Mouse (Mus musculus) midbrain, embryonic 11.5 days (tissue): ENCODE measurements around the gene Vti1a. TPM values are rescaled to one million over a fixed set of nuclear protein-coding genes. Genes with fewer than 3 reads are reported as not detected.

Experiments used
- ATAC-seq: fragments of 200-750 bp; cut with Nextera tagmentation; 2 replicates; pipeline ENCODE4 v1.8.0; 2017; ENCODE audit warnings: moderate TSS enrichment, moderate library complexity; ENCODE audit not compliant: low FRiP score
- DNase-seq: peaks from one replicate; pipeline ENCODE4 v3.0.0; 2015; ENCODE audit warnings: low spot score; ENCODE audit errors: missing footprints
- H3K27ac ChIP-seq: fragments of 300-500 bp; sonication (generic); 2 replicates; pipeline ENCODE4 v1.5.1; 2014; ENCODE audit warnings: low read depth, low read length
- H3K27me3 ChIP-seq: fragments of 300-500 bp; sonication (generic); 2 replicates; pipeline ENCODE4 v1.6.1; 2014; ENCODE audit warnings: mild to moderate bottlenecking, low read length, moderate library complexity, mixed read lengths; ENCODE audit not compliant: control insufficient read depth, insufficient read depth
- H3K36me3 ChIP-seq: fragments of 300-500 bp; sonication (generic); 2 replicates; pipeline ENCODE4 v1.6.1; 2014; ENCODE audit warnings: mild to moderate bottlenecking, low read length, moderate library complexity, mixed read lengths; ENCODE audit not compliant: control insufficient read depth, insufficient read depth
- H3K4me1 ChIP-seq: fragments of 300-500 bp; sonication (generic); 2 replicates; pipeline ENCODE4 v1.6.1; 2014; ENCODE audit warnings: low read length; ENCODE audit not compliant: control insufficient read depth, insufficient read depth
- H3K4me2 ChIP-seq: fragments of 300-500 bp; sonication (generic); 2 replicates; pipeline ENCODE4 v1.6.1; 2014; ENCODE audit warnings: mild to moderate bottlenecking, moderate library complexity
- H3K4me3 ChIP-seq: fragments of 300-500 bp; sonication (generic); 2 replicates; pipeline ENCODE4 v1.5.1; 2014; ENCODE audit warnings: low read depth, low read length
- H3K9ac ChIP-seq: fragments of 300-500 bp; sonication (generic); 2 replicates; pipeline ENCODE4 v1.6.1; 2014; ENCODE audit warnings: low read length
- H3K9me3 ChIP-seq: fragments of 300-500 bp; sonication (generic); 2 replicates; pipeline ENCODE4 v1.6.1; 2016; ENCODE audit warnings: low read length; ENCODE audit not compliant: control insufficient read depth
- WGBS: fragments of 180-500 bp; shearing (Covaris S2); extraction: QIAGEN DNeasy Blood & Tissue Kit; methylation state at CpG from one replicate; pipeline ENCODE4 v1.1.7; 2014; 5-methylcytosine and 5-hydroxymethylcytosine counted together
- polyA plus RNA-seq: library from polyadenylated mRNA; unstranded; fragments of >200 nt; fragmentation: Nextera tagmentation; extraction: Ambion mirVana; gene quantifications from 2 replicates; pipeline ENCODE4 v1.2.1, GENCODE M21; 2014

The Vti1a gene
- 27.1 and 28.2 TPM in 2 replicates for polyA plus RNA-seq

DNA sequence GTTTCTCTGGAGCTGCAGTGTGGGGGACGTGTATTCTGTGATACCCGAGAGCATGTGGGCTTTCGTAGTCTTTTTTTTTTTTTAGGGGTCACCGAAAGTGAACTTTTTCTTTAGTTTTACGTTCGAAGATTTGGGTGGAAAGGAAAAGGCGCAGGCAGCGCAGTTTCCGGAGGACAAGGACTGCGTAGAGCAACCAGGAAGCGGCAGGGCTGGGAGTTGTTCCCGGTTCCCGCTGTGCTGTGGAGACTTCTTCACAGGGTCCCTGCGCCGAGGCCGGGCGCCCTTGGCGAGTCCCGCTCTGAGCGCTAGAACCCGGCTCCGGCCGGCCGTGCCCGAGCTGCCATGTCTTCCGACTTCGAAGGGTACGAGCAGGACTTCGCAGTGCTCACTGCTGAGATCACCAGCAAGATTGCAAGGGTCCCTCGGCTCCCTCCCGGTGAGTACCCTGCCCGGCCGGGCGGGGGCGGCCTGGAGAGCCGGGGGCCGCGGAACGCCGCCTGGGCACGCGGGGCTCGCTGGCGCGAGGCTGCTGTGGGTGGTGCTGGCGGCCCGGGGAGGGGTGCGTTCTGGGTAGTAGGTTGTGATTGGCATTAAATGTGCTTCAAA is at the start of gene Vti1a:
TSS of gene Vti1a (plus strand) at position 187 of the 606 bp plus-strand sequence.
- H3K36me3 ChIP-seq: no peaks in the 10 kb centered on the region
- DNase-seq (peak; percentile 98), ATAC-seq (peak; percentile 94)
- peaks cover 18% of the 10 kb centered on the region for H3K4me1 ChIP-seq
- H3K9ac ChIP-seq: peak within 1 kb of the TSS; percentile 86
- H3K9me3 ChIP-seq: no peaks in the 10 kb centered on the region
- H3K27ac ChIP-seq: peak within 1 kb of the TSS; percentile 48
- WGBS: under 1% methylated on average over 48 of the region's 48 CpGs
- H3K27me3 ChIP-seq: no peaks in the 10 kb centered on the region
- peak within 1 kb of the TSS; percentile 68 for H3K4me2 ChIP-seq
- H3K4me3 ChIP-seq: peak within 1 kb of the TSS; percentile 67

DNA sequence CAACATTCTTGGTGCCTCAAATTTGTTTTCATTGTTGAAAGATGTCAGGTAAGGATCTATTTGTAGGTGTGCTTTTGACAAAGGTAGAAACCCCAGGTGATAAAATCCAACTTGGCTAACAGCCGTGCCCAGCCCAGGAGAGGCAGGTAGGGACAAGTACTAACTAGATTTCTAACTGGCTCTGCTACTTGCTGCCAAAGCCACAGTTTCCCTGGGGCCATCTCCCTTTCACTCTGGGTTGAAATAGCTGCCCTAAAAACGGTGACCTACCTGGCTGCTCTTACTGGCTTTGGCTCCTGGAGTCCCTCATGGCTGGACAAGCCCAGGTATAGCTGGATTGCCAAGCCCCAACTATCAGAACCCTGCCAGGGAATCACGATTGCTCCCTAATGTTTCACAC is 49.3 kb upstream of the Vti1a start:
- DNase-seq (no peak), ATAC-seq (no peak)
- H3K9me3 ChIP-seq: no peaks in the 10 kb centered on the region
- no peak overlapping the region for H3K4me3 ChIP-seq
- no peak overlapping the region for H3K27ac ChIP-seq
- H3K9ac ChIP-seq: no peak overlapping the region
- H3K4me2 ChIP-seq: no peak overlapping the region
- no peaks in the 10 kb centered on the region for H3K27me3 ChIP-seq
- H3K4me1 ChIP-seq: peaks cover 2% of the 10 kb centered on the region; the same call in 1 of the 2 replicates
- WGBS: 85% methylated on average over 3 of the region's 3 CpGs
- no peaks in the 10 kb centered on the region for H3K36me3 ChIP-seq

DNA sequence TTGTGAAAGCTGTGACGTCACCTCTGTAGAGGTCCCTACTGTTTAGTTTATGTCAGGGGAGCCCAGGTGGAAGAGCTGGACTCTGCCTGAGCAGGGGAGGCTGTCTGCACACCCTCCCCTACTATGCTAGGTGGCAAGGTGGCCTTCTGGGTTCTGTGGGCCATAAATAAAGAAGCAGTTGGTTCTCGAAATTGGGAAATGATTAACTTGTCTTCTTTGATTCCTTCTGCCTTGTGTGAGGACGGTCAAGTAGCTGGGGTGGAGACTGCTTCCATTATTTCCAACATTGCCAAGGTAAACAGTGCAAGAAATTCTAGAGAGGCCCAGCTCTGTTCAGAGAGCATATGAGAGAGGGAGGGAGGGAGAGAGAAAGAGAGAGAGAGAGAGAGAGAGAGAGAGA is 47.9 kb upstream of the Vti1a start:
- no peak overlapping the region for H3K4me3 ChIP-seq
- H3K9me3 ChIP-seq: no peaks in the 10 kb centered on the region
- H3K4me1 ChIP-seq: peaks cover 2% of the 10 kb centered on the region; the same call in 1 of the 2 replicates
- ATAC-seq (no peak), DNase-seq (no peak)
- no peak overlapping the region for H3K9ac ChIP-seq
- no peak overlapping the region for H3K27ac ChIP-seq
- no peaks in the 10 kb centered on the region for H3K36me3 ChIP-seq
- no peak overlapping the region for H3K4me2 ChIP-seq
- no peaks in the 10 kb centered on the region for H3K27me3 ChIP-seq
- 82% methylated on average over 3 of the region's 3 CpGs for WGBS

DNA sequence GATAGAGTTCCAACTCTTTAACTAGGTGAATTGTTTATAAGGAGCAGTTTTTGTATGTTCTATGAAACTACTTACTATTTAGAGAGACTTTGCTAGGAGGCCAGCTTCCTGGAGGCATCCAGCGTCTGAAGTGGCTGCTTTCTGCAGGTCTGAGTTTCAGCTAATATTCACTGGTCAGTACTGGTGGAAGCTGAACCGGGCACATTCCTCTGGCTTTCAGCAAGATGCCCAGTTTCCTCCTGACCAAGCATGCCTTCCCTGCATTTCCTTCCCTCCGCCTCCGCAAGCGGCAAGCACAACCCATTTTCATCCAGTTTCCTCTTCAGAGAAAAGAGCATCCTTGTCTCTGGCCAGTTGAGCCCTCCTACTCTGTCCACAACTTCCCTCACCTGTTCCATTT is 47.0 kb upstream of the Vti1a start:
- H3K4me3 ChIP-seq: no peak overlapping the region
- no peak overlapping the region for H3K27ac ChIP-seq
- no peaks in the 10 kb centered on the region for H3K36me3 ChIP-seq
- peaks cover 2% of the 10 kb centered on the region; the same call in 1 of the 2 replicates for H3K4me1 ChIP-seq
- no peak for ATAC-seq
- 85% methylated on average over 5 of the region's 5 CpGs for WGBS
- no peaks in the 10 kb centered on the region for H3K27me3 ChIP-seq
- DNase-seq: no peak
- no peak overlapping the region for H3K4me2 ChIP-seq
- no peaks in the 10 kb centered on the region for H3K9me3 ChIP-seq
- H3K9ac ChIP-seq: no peak overlapping the region

DNA sequence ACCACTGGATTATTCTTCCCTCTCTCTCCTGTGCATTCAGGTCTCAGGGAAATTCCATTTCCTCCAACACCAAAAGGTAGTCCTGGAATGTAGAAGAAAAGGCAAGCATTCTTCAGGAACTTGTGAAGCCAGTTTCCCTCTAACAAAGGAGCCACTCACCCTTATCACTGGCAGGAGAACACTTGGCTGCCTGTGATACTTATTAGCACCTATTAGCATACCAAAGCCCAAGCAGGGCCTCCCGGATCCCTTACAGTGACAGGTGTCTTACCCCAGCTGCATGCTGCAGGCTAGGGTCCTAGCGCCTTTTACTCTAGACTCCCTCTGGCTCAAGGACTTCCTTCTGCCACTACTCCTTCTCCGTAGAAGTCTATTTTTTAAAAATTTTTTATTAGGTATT is 44.6 kb upstream of the Vti1a start:
- Histone ChIP-seq H3K9me3 (no peaks in the 10 kb centered on the region), H3K27me3 (no peaks in the 10 kb centered on the region), H3K4me2 (no peak overlapping the region), H3K4me3 (no peak overlapping the region), H3K36me3 (no peaks in the 10 kb centered on the region), H3K27ac (no peak overlapping the region), H3K4me1 (peaks cover 2% of the 10 kb centered on the region; the same call in 1 of the 2 replicates), H3K9ac (no peak overlapping the region)
- WGBS: 36% methylated on average over 3 of the region's 3 CpGs
- DNase-seq (no peak), ATAC-seq (no peak)

DNA sequence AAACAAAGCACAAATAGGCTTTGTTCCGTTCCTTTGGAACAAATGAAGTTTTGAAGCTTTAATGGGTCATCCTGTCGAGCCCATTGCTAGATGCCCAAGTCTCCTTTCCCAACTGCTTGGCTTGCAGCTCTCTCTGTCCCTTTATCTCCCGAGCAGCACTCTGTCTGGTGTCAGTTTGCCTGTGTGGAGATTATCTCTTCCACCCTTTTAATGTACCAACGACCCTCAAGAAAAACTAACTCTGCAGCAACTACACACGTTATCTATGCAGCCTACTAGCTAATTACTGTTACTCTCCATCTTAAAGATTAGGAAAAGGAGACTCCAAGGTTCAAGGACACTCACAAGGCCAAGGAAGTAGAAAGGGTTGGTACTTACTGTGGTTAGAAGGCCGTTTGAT is 42.8 kb upstream of the Vti1a start:
- no peaks in the 10 kb centered on the region for H3K9me3 ChIP-seq
- no peaks in the 10 kb centered on the region for H3K27me3 ChIP-seq
- H3K4me2 ChIP-seq: no peak overlapping the region
- DNase-seq (no peak), ATAC-seq (no peak)
- H3K9ac ChIP-seq: no peak overlapping the region
- 77% methylated on average over 6 of the region's 6 CpGs for WGBS
- H3K4me3 ChIP-seq: no peak overlapping the region
- H3K4me1 ChIP-seq: peaks cover 2% of the 10 kb centered on the region; the same call in 1 of the 2 replicates
- no peak overlapping the region for H3K27ac ChIP-seq
- H3K36me3 ChIP-seq: no peaks in the 10 kb centered on the region

DNA sequence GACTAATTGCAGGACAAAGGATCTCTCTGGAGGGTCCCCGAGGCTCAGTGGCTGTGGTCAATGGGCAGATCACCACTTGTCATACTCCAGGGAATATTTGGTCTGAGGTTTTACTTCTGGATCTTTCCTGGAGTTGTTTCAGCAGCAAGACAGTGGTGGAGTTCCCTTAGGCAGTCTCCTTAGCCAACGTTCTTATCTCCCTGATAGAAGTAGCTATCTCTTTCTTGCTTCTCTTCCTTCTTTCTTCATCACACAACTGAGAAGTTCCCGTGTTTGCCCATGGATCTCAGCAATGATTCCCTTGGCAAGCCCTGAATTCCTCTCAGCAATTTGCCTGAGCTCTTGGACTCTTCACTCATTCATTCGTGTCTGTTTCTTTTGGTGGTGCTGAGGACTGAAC is 40.0 kb upstream of the Vti1a start:
- H3K9ac ChIP-seq: no peak overlapping the region
- H3K4me2 ChIP-seq: no peak overlapping the region
- no peak overlapping the region for H3K4me3 ChIP-seq
- DNase-seq (no peak), ATAC-seq (no peak)
- 80% methylated on average over 4 of the region's 4 CpGs for WGBS
- no peaks in the 10 kb centered on the region for H3K27me3 ChIP-seq
- H3K9me3 ChIP-seq: no peaks in the 10 kb centered on the region
- no peak overlapping the region for H3K27ac ChIP-seq
- H3K36me3 ChIP-seq: no peaks in the 10 kb centered on the region
- H3K4me1 ChIP-seq: peaks cover 2% of the 10 kb centered on the region; the same call in 1 of the 2 replicates

DNA sequence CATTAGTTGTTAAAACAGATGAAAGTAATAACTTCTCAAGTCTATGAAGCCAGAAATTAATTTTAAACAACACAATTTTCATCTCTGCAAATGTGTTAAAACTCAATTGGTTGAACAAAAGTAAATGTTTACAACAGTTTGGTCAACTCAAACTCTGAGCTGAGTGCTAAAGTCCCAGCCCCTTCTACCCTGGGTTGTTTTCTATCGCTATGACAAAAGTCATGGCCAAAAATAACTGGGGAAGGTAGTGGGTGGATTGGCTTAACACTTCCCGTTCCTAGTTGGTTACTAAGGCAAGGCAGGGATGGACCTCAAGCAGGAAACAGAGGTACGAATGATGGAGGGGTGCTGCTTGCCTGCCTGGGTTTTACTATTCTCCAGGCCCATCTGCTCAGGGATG is 39.3 kb upstream of the Vti1a start:
- H3K27ac ChIP-seq: no peak overlapping the region
- no peak overlapping the region for H3K4me2 ChIP-seq
- H3K4me3 ChIP-seq: no peak overlapping the region
- no peaks in the 10 kb centered on the region for H3K27me3 ChIP-seq
- H3K9ac ChIP-seq: no peak overlapping the region
- H3K9me3 ChIP-seq: no peaks in the 10 kb centered on the region
- no peaks in the 10 kb centered on the region for H3K4me1 ChIP-seq
- WGBS: 92% methylated on average over 3 of the region's 3 CpGs
- no peaks in the 10 kb centered on the region for H3K36me3 ChIP-seq
- ATAC-seq (no peak), DNase-seq (no peak)

DNA sequence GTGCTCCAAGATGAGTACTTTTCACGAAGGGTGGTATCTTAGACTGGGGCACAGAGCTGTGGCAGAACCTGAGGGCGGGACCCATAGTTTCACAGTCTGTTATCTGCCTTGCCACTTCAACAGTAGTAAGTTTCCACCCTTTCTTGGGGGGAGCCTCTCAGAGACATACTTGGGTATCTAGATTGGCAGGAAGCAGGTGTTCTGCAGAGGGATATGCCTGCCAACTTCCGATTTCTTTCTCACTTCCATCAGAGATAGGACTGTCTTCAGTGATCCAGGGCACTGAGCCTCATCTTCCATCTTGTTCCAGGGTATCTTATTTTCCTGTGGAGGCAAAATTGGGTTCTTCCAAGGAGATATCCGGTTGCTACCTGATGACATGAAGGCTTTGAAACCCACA is 32.0 kb upstream of the Vti1a start:
- Histone ChIP-seq H3K27me3 (no peaks in the 10 kb centered on the region), H3K4me3 (no peak overlapping the region), H3K4me2 (no peak overlapping the region), H3K9me3 (no peaks in the 10 kb centered on the region), H3K4me1 (no peaks in the 10 kb centered on the region), H3K36me3 (no peaks in the 10 kb centered on the region), H3K9ac (no peak overlapping the region), H3K27ac (no peak overlapping the region)
- ATAC-seq (no peak), DNase-seq (no peak)
- 90% methylated on average over 4 of the region's 4 CpGs for WGBS
